Mouse (Mus musculus) neural tube, embryonic 13.5 days (tissue): Measurements from ENCODE around the gene Mlxipl. TPM values are rescaled to one million over a fixed set of nuclear protein-coding genes. Genes with fewer than 3 reads are reported as not detected.

Source experiments
- ATAC-seq: fragments of 200-750 bp; cut with Nextera tagmentation; 2 replicates; pipeline ENCODE4 v1.8.0; 2017; ENCODE audit warnings: low read depth, mild to moderate bottlenecking, moderate TSS enrichment, moderate library complexity
- H3K27ac ChIP-seq: fragments of 300-500 bp; sonication (generic); replicated peaks from 2 replicates; pipeline ENCODE4 v1.5.1; 2015; ENCODE audit warnings: moderate library complexity, mild to moderate bottlenecking, inconsistent platforms
- H3K27me3 ChIP-seq: fragments of 300-500 bp; sonication (generic); 2 replicates; pipeline ENCODE4 v1.6.1; 2015; ENCODE audit warnings: mild to moderate bottlenecking, inconsistent platforms
- H3K36me3 ChIP-seq: fragments of 300-500 bp; sonication (generic); 2 replicates; pipeline ENCODE4 v1.6.1; 2015; ENCODE audit warnings: mild to moderate bottlenecking, inconsistent platforms
- H3K4me1 ChIP-seq: fragments of 300-500 bp; sonication (generic); replicated peaks from 2 replicates; pipeline ENCODE4 v1.6.1; 2015; ENCODE audit warnings: inconsistent platforms
- H3K4me2 ChIP-seq: fragments of 300-500 bp; sonication (generic); 2 replicates; pipeline ENCODE4 v1.6.1; 2015; ENCODE audit warnings: inconsistent platforms, mild to moderate bottlenecking, moderate library complexity
- H3K4me3 ChIP-seq: fragments of 300-500 bp; sonication (generic); 2 replicates; pipeline ENCODE4 v1.5.1; 2015; ENCODE audit warnings: mild to moderate bottlenecking, inconsistent platforms
- H3K9ac ChIP-seq: fragments of 300-500 bp; sonication (generic); 2 replicates; pipeline ENCODE4 v1.6.1; 2015; ENCODE audit warnings: moderate library complexity, mild to moderate bottlenecking, inconsistent platforms
- H3K9me3 ChIP-seq: fragments of 300-500 bp; sonication (generic); 2 replicates; pipeline ENCODE4 v1.6.1; 2016; ENCODE audit warnings: inconsistent platforms
- WGBS: fragments of 180-500 bp; shearing (Covaris S2); methylation state at CpG from one replicate; pipeline ENCODE4 v1.1.7; 2015; 5-methylcytosine and 5-hydroxymethylcytosine counted together
- polyA plus RNA-seq: library from polyadenylated mRNA; unstranded; fragments of >200 nt; fragmentation: Nextera tagmentation; extraction: Ambion mirVana; gene quantifications from 2 replicates; pipeline ENCODE4 v1.2.1, GENCODE M21; 2015

Mlxipl gene
- polyA plus RNA-seq, 1 experiment from 2014 or later, result 0.56 TPM

DNA sequence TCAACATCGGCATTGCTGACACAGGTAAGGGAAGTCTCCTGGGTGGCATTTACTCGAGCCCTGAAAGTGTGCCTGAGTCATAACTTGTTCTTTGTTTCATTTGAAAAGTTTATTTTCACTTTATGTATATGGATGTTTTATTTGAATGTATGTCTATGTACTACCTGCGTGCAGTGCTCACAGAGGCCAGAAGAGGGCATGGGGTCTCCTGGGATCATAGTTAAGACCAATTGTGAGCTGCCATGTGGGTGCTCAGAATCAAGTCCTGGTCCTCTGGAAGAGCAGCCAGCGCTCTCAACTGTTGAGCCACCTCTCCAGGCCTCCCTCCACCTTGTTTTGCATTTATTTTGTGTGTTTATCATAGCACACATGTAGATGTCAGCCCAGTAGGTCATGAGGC is 66.8 kb downstream of the Mlxipl start:
- H3K4me2 ChIP-seq, result no peak overlapping the region

DNA sequence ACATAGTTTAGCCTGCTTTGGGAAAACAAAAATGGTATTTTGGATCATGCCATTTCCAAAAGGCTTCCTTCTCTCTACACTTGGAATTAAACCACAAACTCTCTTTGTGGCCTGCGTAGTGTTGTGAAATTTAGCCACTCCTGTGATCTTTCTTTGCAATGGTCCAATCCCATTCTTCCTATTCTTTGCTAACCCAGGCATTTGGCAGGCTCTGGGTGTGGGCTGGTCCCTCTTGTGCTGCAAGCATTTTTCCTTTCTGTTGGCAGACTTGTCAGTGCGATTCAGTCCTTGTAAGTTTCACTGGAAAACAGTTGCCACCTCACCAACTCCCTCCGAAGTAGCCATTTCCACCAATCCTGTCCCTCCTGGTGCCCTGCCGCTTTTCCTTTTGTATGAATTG is 71.5 kb downstream of the Mlxipl start:
- Histone ChIP-seq H3K4me2 (no peak overlapping the region), H3K27me3 (no peaks in the 10 kb centered on the region), H3K9me3 (no peaks in the 10 kb centered on the region), H3K27ac (no peak overlapping the region), H3K4me1 (no peaks in the 10 kb centered on the region), H3K9ac (no peak overlapping the region), H3K4me3 (no peak overlapping the region), H3K36me3 (peaks cover 69% of the 10 kb centered on the region)
- WGBS, result 93% methylated on average over 4 of the region's 4 CpGs
- ATAC-seq, result no peak

More for the DNA sequence above, 66.8 kb downstream of the Mlxipl start:
- Histone ChIP-seq H3K27me3 (no peaks in the 10 kb centered on the region), H3K4me3 (no peak overlapping the region), H3K9ac (no peak overlapping the region), H3K4me1 (no peaks in the 10 kb centered on the region), H3K36me3 (peaks cover 83% of the 10 kb centered on the region), H3K27ac (no peak overlapping the region), H3K9me3 (no peaks in the 10 kb centered on the region)
- no peak for ATAC-seq
- WGBS, result 98% methylated on average over 4 of the region's 4 CpGs

DNA sequence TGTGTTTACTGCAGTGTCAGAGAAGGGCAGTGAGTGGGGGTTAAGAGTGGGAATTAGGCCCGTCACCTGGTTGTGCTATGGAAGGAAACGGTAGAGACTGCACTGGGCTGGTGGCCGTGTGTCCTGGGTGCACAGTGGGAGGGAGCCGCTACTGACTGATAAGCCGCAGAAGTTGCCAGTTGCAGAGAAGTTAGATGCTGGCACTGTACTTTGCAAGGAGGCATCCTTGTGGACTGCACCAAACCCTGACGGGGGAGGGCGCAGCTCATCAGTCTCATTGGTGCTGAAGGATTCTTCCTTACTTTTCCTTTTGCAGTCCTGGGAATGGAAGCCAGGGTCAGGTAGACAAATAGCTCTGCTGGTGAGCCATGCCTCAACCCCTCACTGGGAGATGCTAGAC is 72.0 kb downstream of the Mlxipl start:
- no peaks in the 10 kb centered on the region for H3K4me1 ChIP-seq
- H3K27ac ChIP-seq, result no peak overlapping the region
- no peaks in the 10 kb centered on the region for H3K27me3 ChIP-seq
- 92% methylated on average over 7 of the region's 7 CpGs for WGBS
- no peak overlapping the region for H3K4me3 ChIP-seq
- H3K36me3 ChIP-seq, result peaks cover 65% of the 10 kb centered on the region
- H3K9ac ChIP-seq, result no peak overlapping the region
- no peak for ATAC-seq
- no peak overlapping the region for H3K4me2 ChIP-seq
- H3K9me3 ChIP-seq, result no peaks in the 10 kb centered on the region

DNA sequence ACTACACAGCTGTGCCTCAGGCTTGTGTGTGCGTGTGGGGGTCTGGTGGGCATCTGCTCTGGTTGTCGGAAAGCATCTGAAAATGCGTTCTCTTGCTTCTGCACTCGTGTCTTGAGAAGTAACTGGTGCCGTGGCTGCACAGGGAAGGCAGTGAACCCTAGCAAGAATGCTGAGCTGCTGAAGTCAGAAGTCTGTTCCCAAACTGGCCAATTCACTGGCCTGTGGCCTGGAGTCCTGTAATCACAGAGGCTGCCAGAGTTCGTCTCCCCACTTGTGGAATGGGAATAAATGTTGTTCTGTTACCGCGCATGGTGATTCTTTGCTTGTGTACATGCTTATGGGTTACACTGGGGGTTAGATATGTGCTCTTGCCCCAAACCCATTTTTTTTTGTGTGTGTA is 72.7 kb downstream of the Mlxipl start:
- WGBS, result 97% methylated on average over 8 of the region's 8 CpGs
- no peaks in the 10 kb centered on the region for H3K27me3 ChIP-seq
- ATAC-seq, result no peak
- H3K4me2 ChIP-seq, result no peak overlapping the region
- H3K27ac ChIP-seq, result no peak overlapping the region
- no peak overlapping the region for H3K9ac ChIP-seq
- no peak overlapping the region for H3K4me3 ChIP-seq
- H3K9me3 ChIP-seq, result no peaks in the 10 kb centered on the region
- H3K36me3 ChIP-seq, result peaks cover 58% of the 10 kb centered on the region
- H3K4me1 ChIP-seq, result no peaks in the 10 kb centered on the region

DNA sequence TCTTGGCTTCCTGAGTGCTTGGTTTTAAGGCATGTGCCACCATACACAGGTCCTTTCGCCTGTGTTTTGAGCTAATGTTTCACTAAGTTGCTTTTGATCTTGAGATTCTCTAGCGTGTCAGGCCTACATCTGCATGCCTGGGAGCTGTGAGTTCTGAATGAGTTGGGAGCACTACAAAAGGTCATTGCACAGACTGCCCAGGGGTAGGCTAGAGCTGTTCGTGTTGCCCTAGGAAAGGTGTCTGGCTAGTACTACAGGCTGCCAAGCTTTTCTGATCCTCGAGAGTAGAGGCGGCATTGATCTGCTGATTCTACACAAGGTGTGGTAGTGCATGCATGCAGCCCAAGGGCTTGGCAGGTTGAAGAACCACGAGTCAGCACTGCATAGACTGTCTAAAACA is 73.1 kb downstream of the Mlxipl start:
- Histone ChIP-seq H3K4me2 (no peak overlapping the region), H3K4me1 (0 out of 2 replicates have a peak, but pooled peaks cover 2% of the 10 kb centered on the region), H3K9me3 (no peaks in the 10 kb centered on the region), H3K27me3 (no peaks in the 10 kb centered on the region), H3K9ac (no peak overlapping the region), H3K4me3 (no peak overlapping the region), H3K27ac (no peak overlapping the region), H3K36me3 (peaks cover 55% of the 10 kb centered on the region)
- WGBS, result 89% methylated on average over 6 of the region's 6 CpGs
- no peak for ATAC-seq

DNA sequence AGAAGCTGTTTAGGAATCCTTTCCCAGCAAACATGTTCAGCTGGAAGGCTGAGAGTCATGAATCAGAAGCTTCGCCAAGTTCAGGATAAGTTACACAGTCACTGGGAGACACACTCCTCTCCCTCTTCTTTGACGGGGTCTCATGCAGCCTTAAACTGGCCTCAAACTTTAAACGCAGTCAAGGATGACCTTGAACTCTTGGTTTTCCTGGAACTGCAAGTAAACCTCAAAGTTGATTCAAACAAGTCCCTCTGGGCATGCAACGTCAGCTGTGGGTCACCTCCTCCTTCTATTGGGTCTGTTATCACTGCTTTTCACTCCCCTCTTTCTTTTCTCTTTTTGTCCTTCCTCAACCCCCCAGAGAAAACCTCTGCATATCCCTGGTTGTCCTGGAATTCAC is 77.2 kb downstream of the Mlxipl start:
- Histone ChIP-seq H3K9me3 (no peaks in the 10 kb centered on the region), H3K4me2 (no peak overlapping the region), H3K27ac (no peak overlapping the region), H3K4me3 (no peak overlapping the region), H3K36me3 (peaks cover 25% of the 10 kb centered on the region), H3K4me1 (peaks cover 22% of the 10 kb centered on the region), H3K27me3 (no peaks in the 10 kb centered on the region), H3K9ac (no peak overlapping the region)
- no peak for ATAC-seq
- WGBS, result 93% methylated on average over 4 of the region's 4 CpGs

DNA sequence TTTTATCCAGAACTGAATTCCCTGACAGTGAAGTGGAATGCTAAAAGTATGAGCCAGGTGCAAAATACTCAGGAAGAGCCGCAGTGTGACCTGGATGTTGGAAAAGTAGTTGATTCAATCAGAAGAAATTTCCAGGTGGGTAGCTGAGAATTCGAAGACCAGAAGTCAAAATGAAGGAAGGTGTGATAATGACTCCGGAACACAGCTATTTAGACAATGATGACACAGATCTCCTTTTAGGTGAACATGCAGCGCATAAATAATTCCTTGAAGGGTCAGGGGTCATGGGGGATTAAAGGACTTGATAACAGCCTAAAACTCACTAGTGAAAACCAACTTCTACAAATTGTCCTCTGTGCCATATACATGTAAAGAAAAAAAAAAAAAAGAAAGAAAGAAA is 77.8 kb downstream of the Mlxipl start:
- H3K4me3 ChIP-seq, result peak overlapping the region; percentile 65; the same call in 1 of the 2 replicates
- WGBS, result 96% methylated on average over 4 of the region's 4 CpGs
- ATAC-seq, result no peak
- peak overlapping the region; percentile 100 for H3K27ac ChIP-seq
- peaks cover 22% of the 10 kb centered on the region for H3K4me1 ChIP-seq
- no peaks in the 10 kb centered on the region for H3K27me3 ChIP-seq
- no peak overlapping the region for H3K9ac ChIP-seq
- peaks cover 25% of the 10 kb centered on the region for H3K36me3 ChIP-seq
- H3K9me3 ChIP-seq, result no peaks in the 10 kb centered on the region
- H3K4me2 ChIP-seq, result peak overlapping the region; percentile 98

DNA sequence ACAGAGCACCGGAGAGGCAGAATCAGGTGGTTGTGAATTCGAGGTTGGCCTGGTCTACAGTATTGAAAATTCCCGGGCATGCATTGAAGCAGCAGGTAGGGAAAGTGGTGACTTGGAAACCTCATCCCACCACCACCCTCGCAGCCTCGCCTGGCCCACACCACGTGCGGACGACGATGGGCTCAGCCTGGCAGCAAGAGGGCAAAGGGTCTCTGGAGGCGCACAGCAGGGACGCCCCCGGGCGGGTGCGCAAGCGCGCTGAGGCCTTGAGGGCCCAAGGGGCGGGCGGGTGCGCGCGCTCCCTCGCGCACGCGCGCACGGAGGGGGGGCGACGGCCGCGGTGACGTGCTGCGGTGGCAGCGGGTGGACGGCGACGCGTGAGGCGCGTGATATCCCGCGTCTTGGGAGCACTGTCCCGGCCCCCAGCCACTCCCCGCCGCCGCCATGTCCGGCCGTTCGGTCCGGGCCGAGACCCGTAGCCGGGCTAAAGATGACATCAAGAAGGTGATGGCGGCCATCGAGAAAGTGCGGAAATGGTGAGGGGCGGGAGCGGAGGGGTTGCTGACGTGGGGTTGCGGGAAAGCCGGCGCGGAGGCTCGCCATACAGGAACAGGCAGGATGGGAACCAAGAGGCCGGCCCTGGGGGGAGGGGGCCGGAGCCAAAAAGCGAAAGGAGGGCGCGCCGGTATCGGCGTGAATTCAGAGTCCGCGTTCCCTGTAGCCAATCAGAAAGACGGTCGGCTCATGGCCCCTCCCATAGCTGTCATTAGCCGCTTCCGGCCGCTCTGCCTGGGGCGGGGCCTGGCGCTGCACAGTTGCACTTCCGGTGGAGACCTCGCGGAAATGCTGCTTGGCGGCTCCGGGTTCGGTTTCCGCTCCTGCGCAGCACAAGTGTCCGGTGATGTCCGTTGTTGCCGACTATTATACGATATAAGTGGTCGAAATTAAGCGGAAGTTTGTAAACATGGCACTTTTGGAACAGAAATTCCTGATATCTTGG is 78.7 kb downstream of the Mlxipl start, which contains the start of gene Bcl7b:
Gene Bcl7b (plus strand): TSS at position 221 of the 1,000 bp plus-strand sequence.
- WGBS, result 3% methylated on average over 71 of the region's 95 CpGs
- H3K36me3 ChIP-seq, result peaks cover 25% of the 10 kb centered on the region
- H3K4me3 ChIP-seq, result peak within 1 kb of the TSS; percentile 65
- H3K4me1 ChIP-seq, result peaks cover 22% of the 10 kb centered on the region
- H3K9ac ChIP-seq, result peak within 1 kb of the TSS; percentile 95
- ATAC-seq, result peak; percentile 99
- peak within 1 kb of the TSS; percentile 100 for H3K27ac ChIP-seq
- H3K9me3 ChIP-seq, result no peaks in the 10 kb centered on the region
- H3K27me3 ChIP-seq, result no peaks in the 10 kb centered on the region
- peak within 1 kb of the TSS; percentile 98 for H3K4me2 ChIP-seq

DNA sequence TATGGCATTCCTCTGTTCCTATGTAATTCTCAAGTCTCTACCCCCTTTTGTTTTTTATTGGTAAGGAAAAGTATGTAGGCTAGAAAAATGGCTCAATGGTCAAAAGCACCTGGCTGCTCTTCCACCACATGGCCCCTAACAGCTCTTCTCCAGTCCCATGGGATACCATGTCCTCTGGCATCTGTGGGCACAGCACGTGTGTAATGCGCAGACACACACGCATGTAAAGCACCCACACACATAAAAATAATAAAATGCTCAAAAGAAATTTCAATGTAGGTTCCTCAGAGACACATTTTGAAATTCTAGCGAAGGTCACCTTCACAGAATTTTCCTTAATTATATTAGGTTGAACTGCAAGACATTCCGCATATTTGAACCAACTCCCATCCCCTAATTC is 79.8 kb downstream of the Mlxipl start:
- H3K36me3 ChIP-seq, result peaks cover 36% of the 10 kb centered on the region
- no peak for ATAC-seq
- peak overlapping the region; percentile 65 for H3K4me3 ChIP-seq
- H3K9me3 ChIP-seq, result no peaks in the 10 kb centered on the region
- peak overlapping the region; percentile 83 for H3K9ac ChIP-seq
- WGBS, result 89% methylated on average over 5 of the region's 5 CpGs
- no peak overlapping the region for H3K27ac ChIP-seq
- peaks cover 22% of the 10 kb centered on the region for H3K4me1 ChIP-seq
- H3K27me3 ChIP-seq, result no peaks in the 10 kb centered on the region
- peak overlapping the region; percentile 98 for H3K4me2 ChIP-seq

DNA sequence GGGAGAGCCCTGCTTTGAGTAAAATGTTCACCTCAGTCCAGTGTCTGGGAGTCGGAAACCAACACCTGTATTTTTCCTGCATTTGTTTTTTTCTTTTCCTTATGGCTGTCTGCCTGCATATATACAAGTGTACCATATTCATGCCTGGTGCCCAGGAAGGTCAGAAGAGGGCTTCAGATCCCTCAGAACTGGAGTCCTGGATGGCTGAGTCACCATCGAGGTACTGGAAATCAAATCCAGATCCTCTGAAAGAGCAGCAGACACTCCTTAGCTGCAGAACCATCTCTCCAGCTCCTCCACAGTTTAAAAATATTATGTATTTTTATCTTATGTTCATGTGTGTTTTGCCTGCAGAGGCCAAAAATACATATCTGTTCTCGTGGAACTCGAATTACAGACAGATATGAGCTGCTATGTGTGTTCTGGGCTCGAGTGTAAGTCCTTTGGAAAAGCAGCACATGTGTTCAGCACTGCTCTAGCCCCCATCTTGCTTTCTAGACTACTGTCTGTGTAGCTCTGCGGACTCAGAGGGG is 82.1 kb downstream of the Mlxipl start:
- no peak for ATAC-seq
- 92% methylated on average over 6 of the region's 6 CpGs for WGBS
- no peak overlapping the region for H3K4me3 ChIP-seq
- no peak overlapping the region for H3K4me2 ChIP-seq
- H3K36me3 ChIP-seq, result peaks cover 58% of the 10 kb centered on the region
- H3K27ac ChIP-seq, result no peak overlapping the region
- H3K9me3 ChIP-seq, result no peaks in the 10 kb centered on the region
- no peak overlapping the region for H3K9ac ChIP-seq
- peaks cover 22% of the 10 kb centered on the region for H3K4me1 ChIP-seq
- H3K27me3 ChIP-seq, result no peaks in the 10 kb centered on the region

DNA sequence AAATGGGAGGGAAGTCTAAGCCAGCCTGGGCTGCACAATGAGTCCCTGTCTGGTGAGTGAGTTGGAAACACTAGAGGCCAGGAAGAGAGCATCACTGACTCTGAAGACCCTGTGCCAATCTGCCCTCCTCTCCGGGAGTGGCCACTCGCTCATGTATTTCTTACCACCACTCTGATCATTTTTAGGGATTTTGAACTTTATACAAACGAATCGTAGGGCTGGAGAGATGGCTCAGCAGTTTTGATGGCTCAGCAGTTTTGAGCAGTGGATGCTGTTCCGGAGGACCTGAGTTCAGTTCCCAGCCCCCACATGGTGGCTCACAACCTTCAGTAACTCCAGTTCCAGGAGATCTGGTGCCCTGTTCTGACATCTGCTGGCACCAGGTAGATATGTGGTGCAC is 83.3 kb downstream of the Mlxipl start:
- WGBS, result 93% methylated on average over 5 of the region's 5 CpGs
- H3K9me3 ChIP-seq, result no peaks in the 10 kb centered on the region
- peaks cover 70% of the 10 kb centered on the region for H3K36me3 ChIP-seq
- ATAC-seq, result no peak
- H3K4me2 ChIP-seq, result no peak overlapping the region
- H3K4me1 ChIP-seq, result peaks cover 19% of the 10 kb centered on the region
- H3K9ac ChIP-seq, result no peak overlapping the region
- H3K27me3 ChIP-seq, result no peaks in the 10 kb centered on the region
- no peak overlapping the region for H3K27ac ChIP-seq
- no peak overlapping the region for H3K4me3 ChIP-seq

DNA sequence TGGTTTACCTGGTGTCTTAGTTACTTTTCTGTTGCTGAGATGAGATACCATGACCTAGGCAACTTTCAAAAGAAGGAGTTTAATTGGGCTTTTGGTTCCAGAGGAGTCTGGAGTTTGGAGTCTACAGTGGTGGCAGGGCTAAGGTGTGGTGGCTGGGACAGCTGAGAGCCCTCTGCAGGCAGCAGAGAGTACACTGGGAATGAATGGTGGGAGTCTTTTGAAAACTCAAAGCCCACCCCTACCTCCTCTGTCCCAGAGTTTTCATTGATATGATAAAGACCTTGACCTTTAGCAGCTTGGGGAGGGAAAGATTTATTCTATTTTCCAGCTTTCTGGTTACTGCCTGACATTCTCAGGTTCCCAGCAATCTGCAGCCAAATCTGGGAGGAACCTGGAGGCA is 85.4 kb downstream of the Mlxipl start:
- H3K27ac ChIP-seq, result no peak overlapping the region
- no peak for ATAC-seq
- H3K36me3 ChIP-seq, result peaks cover 89% of the 10 kb centered on the region
- no peak overlapping the region for H3K4me2 ChIP-seq
- H3K4me1 ChIP-seq, result 0 out of 2 replicates have a peak, but pooled peaks cover 7% of the 10 kb centered on the region
- no peaks in the 10 kb centered on the region for H3K27me3 ChIP-seq
- no peak overlapping the region for H3K9ac ChIP-seq
- H3K9me3 ChIP-seq, result no peaks in the 10 kb centered on the region
- H3K4me3 ChIP-seq, result no peak overlapping the region
